Comparison of ENCODE assay signal across 28 mouse cellular contexts in genomic region chr12:72015296-72015695, GRCm38 (mm10). TPM values are rescaled to one million over a fixed set of nuclear protein-coding genes. Genes with fewer than 3 reads are reported as not detected.
"Had no signal": no experiment of that assay in that cellular context is flagged by ENCODE, and none has a peak within 500 bp of the region (broad histone marks: within the 10 kb centered on the region; RNA-seq: fewer than 3 reads in every experiment).

No protein-coding gene starts in this region.

- H3K27me3 ChIP-seq: embryonic facial prominence, embryonic 12.5 days; embryonic facial prominence, embryonic 13.5 days; embryonic facial prominence, embryonic 15.5 days; forebrain, embryonic 12.5 days; forebrain, embryonic 13.5 days; forebrain, embryonic 15.5 days had no signal

- H3K9me3 ChIP-seq: embryonic facial prominence, embryonic 10.5 days; embryonic facial prominence, embryonic 12.5 days; embryonic facial prominence, embryonic 13.5 days; embryonic facial prominence, embryonic 15.5 days; forebrain, embryonic 10.5 days; forebrain, embryonic 12.5 days; forebrain, embryonic 13.5 days; forebrain, embryonic 15.5 days had no signal

- H3K36me3 ChIP-seq: embryonic facial prominence, embryonic 10.5 days; embryonic facial prominence, embryonic 12.5 days; embryonic facial prominence, embryonic 13.5 days; embryonic facial prominence, embryonic 15.5 days; forebrain, embryonic 10.5 days; forebrain, embryonic 12.5 days; forebrain, embryonic 15.5 days had no signal

- H3K4me2 ChIP-seq: embryonic facial prominence, embryonic 12.5 days; forebrain, embryonic 12.5 days; forebrain, embryonic 13.5 days; forebrain, embryonic 15.5 days had no signal

- DNase-seq: cerebellum, adult 8-10 months; cerebellum, adult 9-10 months; cerebellum, adult 9-11 months; cerebellum, postnatal 10 days; cerebellum, postnatal 14 days; cerebellum, postnatal 25 days; cerebellum, postnatal 36 days; embryo, embryonic 11 days; forebrain, postnatal 0 days; gastrocnemius, adult 2 months; gastrocnemius, postnatal 10 days; gastrocnemius, postnatal 14 days; gastrocnemius, postnatal 25 days; gastrocnemius, postnatal 36 days; heart, adult 18-20 months; heart, adult 2 months had no signal

- H3K4me3 ChIP-seq: embryonic facial prominence, embryonic 10.5 days; embryonic facial prominence, embryonic 12.5 days; embryonic facial prominence, embryonic 13.5 days; embryonic facial prominence, embryonic 15.5 days; erythroblast, embryonic 14.5 days; forebrain, embryonic 10.5 days; forebrain, embryonic 12.5 days; forebrain, embryonic 13.5 days; forebrain, embryonic 15.5 days; gastrocnemius, adult 2 months; heart, adult 2 months had no signal

- H3K27ac ChIP-seq: embryonic facial prominence, embryonic 10.5 days; embryonic facial prominence, embryonic 12.5 days; embryonic facial prominence, embryonic 15.5 days; forebrain, embryonic 10.5 days; forebrain, embryonic 13.5 days; forebrain, embryonic 15.5 days had no signal

- H3K4me1 ChIP-seq: embryonic facial prominence, embryonic 10.5 days; embryonic facial prominence, embryonic 12.5 days; forebrain, embryonic 10.5 days; forebrain, embryonic 12.5 days; forebrain, embryonic 13.5 days had no signal

- ATAC-seq: forebrain, embryonic 13.5 days; forebrain, embryonic 14.5 days; forebrain, embryonic 15.5 days; forebrain, embryonic 16.5 days had no signal

- H3K9ac ChIP-seq: embryonic facial prominence, embryonic 12.5 days; embryonic facial prominence, embryonic 13.5 days; embryonic facial prominence, embryonic 15.5 days; forebrain, embryonic 12.5 days; forebrain, embryonic 13.5 days; forebrain, embryonic 15.5 days; forebrain, postnatal 0 days had no signal

RNA-seq across cellular contexts. Expression of gene Gpr135, which starts 55.6 kb away (rescaled TPM):
- total RNA-seq: common myeloid progenitor, adult 5-6 weeks had no signal
- polyA plus RNA-seq: erythroblast, embryonic 14.5 days had no signal
